Mouse (Mus musculus) pancreas, adult 10 weeks (tissue): ENCODE results near the gene Cplx2. TPM values are rescaled to one million over a fixed set of nuclear protein-coding genes. Genes with fewer than 3 reads are reported as not detected.

ENCODE experiments used
- polyA plus RNA-seq: library from polyadenylated mRNA; stranded (reverse); fragments of 350-450 nt; fragmentation: Illumina TruSeq; extraction: RNeasy Lipid Tissue Mini Kit (QIAGEN cat#74804); gene quantifications from one replicate; pipeline ENCODE4 v1.2.3, GENCODE M21; 2015; ENCODE audit warnings: low read depth, low replicate concordance; ENCODE audit not compliant: insufficient read depth

Gene Cplx2
- polyA plus RNA-seq = 9.3 TPM

GRCm38 (mm10) chr13:54371049-54371386 is at the start of gene Cplx2:
Cplx2 (plus strand) TSS chr13:54371349.

Other genes with a start within 250 kb of the Cplx2 start
- gene Hrh2, start 179.2 kb upstream of the Cplx2 start, polyA plus RNA-seq = not detected
- gene Thoc3, start 97.5 kb downstream of the Cplx2 start, polyA plus RNA-seq = 3.7 TPM
- gene Simc1, start 132.4 kb downstream of the Cplx2 start, polyA plus RNA-seq = 4.4 TPM
- 37.9 TPM for gene 4833439L19Rik, start 194.1 kb downstream of the Cplx2 start, polyA plus RNA-seq
- 3.4 TPM for gene Arl10, start 203.7 kb downstream of the Cplx2 start, polyA plus RNA-seq
- 5.5 TPM for gene Nop16, start 218.7 kb downstream of the Cplx2 start, polyA plus RNA-seq
- gene Higd2a, start 218.9 kb downstream of the Cplx2 start, polyA plus RNA-seq = 34.5 TPM
- gene Cltb, start 240.0 kb downstream of the Cplx2 start, polyA plus RNA-seq = 19.5 TPM